Comparison of ENCODE assay signal across 15 mouse cellular contexts in the genomic region with DNA sequence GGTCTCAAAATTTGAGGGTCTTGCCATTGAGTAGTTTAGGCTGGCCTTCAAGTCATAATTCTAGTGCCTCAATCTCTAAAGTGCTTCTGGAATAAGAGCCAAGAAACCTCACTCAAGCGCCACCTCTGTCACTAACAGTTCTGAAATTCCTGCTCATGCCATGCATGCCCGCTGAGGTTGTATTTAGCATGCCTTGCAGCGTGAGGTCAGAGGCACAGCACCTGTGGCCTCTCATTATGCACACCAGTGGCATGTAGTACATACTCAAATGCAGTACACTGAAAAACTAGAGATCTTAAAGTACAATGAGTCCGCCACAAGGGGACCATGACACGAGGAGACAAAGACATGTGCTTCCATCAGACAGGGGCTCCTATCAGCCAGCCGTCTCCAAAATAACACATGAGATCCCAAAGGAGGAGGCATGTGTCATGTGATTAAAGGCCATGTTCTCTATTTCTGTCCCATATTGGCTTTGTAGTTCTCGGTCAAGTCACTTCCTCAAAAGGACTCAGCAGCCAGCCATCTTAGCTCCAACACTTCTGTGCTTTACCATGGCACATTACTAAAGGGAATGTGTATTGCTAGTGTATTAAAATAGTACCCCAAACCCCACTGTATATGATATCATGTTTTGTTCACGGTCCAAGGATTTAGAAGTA. TPM values are rescaled to one million over a fixed set of nuclear protein-coding genes. Genes with fewer than 3 reads are reported as not detected.
DNase-seq lines count a peak whose midpoint lies in the region; ATAC-seq and TF ChIP-seq lines count a peak whose summit lies in the region.
"Had no signal": no experiment of that assay in that cellular context is flagged by ENCODE, and none has a peak within 500 bp of the region (broad histone marks: within the 10 kb centered on the region; RNA-seq: fewer than 3 reads in every experiment).

No protein-coding gene starts in this region.

- peak; percentile 80 for ATAC-seq in heart, postnatal 0 days (ENCODE audit: insufficient read depth, low read depth)
- no peak for ATAC-seq in heart, embryonic 12.5 days (ENCODE audit: insufficient number of reproducible peaks, low FRiP score)
- ATAC-seq in CD4-positive, CD25-positive, alpha-beta regulatory T cell, adult 4 months, result no peak
- ATAC-seq: forebrain, embryonic 14.5 days; intestine, embryonic 15.5 days; Patski had no signal

- WGBS in heart, postnatal 0 days, result 49% methylated on average over 8 of the region's 8 CpGs
- 71% methylated on average over 8 of the region's 8 CpGs for WGBS in heart, embryonic 12.5 days

- no peaks in the 10 kb centered on the region for H3K27me3 ChIP-seq in heart, postnatal 0 days (ENCODE audit: control insufficient read depth, insufficient read depth, low read length)
- H3K27me3 ChIP-seq in heart, embryonic 12.5 days (replicated peaks), result no peaks in the 10 kb centered on the region
- H3K27me3 ChIP-seq: hindbrain, embryonic 12.5 days; intestine, embryonic 15.5 days; neural tube, embryonic 13.5 days; Patski had no signal

- DNase-seq in heart, postnatal 0 days (ENCODE audit: low spot score), result peak; percentile 34
- DNase-seq in 416B (ENCODE audit: low read depth), result peak; percentile 24
- DNase-seq in kidney, postnatal 25 days, result peak; percentile 25 to 65
- DNase-seq in right cerebral cortex, postnatal 25 days, result no peak
- DNase-seq: cerebellum, adult 11-12 months; layer of hippocampus, adult 9-11 months; spleen, adult 18-20 months had no signal

- H3K9me3 ChIP-seq in heart, postnatal 0 days (replicated peaks; ENCODE audit: control insufficient read depth, low read length), result no peaks in the 10 kb centered on the region
- no peaks in the 10 kb centered on the region for H3K9me3 ChIP-seq in heart, embryonic 12.5 days (replicated peaks)
- H3K9me3 ChIP-seq: hindbrain, embryonic 12.5 days; intestine, embryonic 15.5 days; neural tube, embryonic 13.5 days had no signal

- H3K4me2 ChIP-seq in heart, postnatal 0 days (ENCODE audit: low read depth, low read length), result no peak overlapping the region
- H3K4me2 ChIP-seq in heart, embryonic 12.5 days, result no peak overlapping the region
- H3K4me2 ChIP-seq: hindbrain, embryonic 12.5 days; intestine, embryonic 15.5 days; neural tube, embryonic 13.5 days had no signal

- H3K4me3 ChIP-seq in heart, postnatal 0 days (ENCODE audit: low read depth, low read length), result no peak overlapping the region
- no peak overlapping the region for H3K4me3 ChIP-seq in heart, embryonic 12.5 days
- H3K4me3 ChIP-seq in bone marrow macrophage, adult 2 months (ENCODE audit: insufficient read depth, low read length), result no peak overlapping the region
- H3K4me3 ChIP-seq: hindbrain, embryonic 12.5 days; intestine, embryonic 15.5 days; neural tube, embryonic 13.5 days had no signal

- peaks cover 36% of the 10 kb centered on the region for H3K4me1 ChIP-seq in heart, postnatal 0 days (ENCODE audit: control insufficient read depth, insufficient read depth)
- peaks cover 43% of the 10 kb centered on the region for H3K4me1 ChIP-seq in heart, embryonic 12.5 days (replicated peaks)
- H3K4me1 ChIP-seq in bone marrow macrophage, adult 2 months (ENCODE audit: control insufficient read depth, insufficient read depth, low read length), result peaks cover 10% of the 10 kb centered on the region
- H3K4me1 ChIP-seq: hindbrain, embryonic 12.5 days; intestine, embryonic 15.5 days had no signal

- TF ChIP-seq EP300 in heart, postnatal 0 days (IDR thresholded peaks at IDR 0.05; ENCODE audit: low read depth), result no peak

- no peak overlapping the region for H3K9ac ChIP-seq in heart, postnatal 0 days (replicated peaks; ENCODE audit: low read depth, low read length)
- no peak overlapping the region for H3K9ac ChIP-seq in heart, embryonic 12.5 days
- H3K9ac ChIP-seq: hindbrain, embryonic 12.5 days; intestine, embryonic 15.5 days; neural tube, embryonic 13.5 days had no signal

- TF ChIP-seq POLR2A in bone marrow macrophage, adult 2 months (IDR thresholded peaks at IDR 0.05; ENCODE audit: borderline replicate concordance, low read depth, low read length), result no peak

- peak overlapping the region; percentile 66 for H3K27ac ChIP-seq in heart, postnatal 0 days (ENCODE audit: low read depth)
- H3K27ac ChIP-seq in heart, embryonic 12.5 days (ENCODE audit: poor library complexity, severe bottlenecking), result no peak overlapping the region
- H3K27ac ChIP-seq in bone marrow macrophage, adult 2 months (ENCODE audit: insufficient read depth, low read depth, low read length), result peak overlapping the region; percentile 42
- H3K27ac ChIP-seq: hindbrain, embryonic 12.5 days; intestine, embryonic 15.5 days; neural tube, embryonic 13.5 days had no signal

- no peaks in the 10 kb centered on the region for H3K36me3 ChIP-seq in heart, postnatal 0 days (replicated peaks; ENCODE audit: control insufficient read depth, insufficient read depth, low read length)
- no peaks in the 10 kb centered on the region for H3K36me3 ChIP-seq in heart, embryonic 12.5 days
- H3K36me3 ChIP-seq: hindbrain, embryonic 12.5 days; intestine, embryonic 15.5 days; neural tube, embryonic 13.5 days had no signal

- no peak for TF ChIP-seq CTCF in heart, postnatal 0 days (IDR thresholded peaks at IDR 0.05; ENCODE audit: low read depth)
- TF ChIP-seq CTCF in bone marrow macrophage, adult 2 months (IDR thresholded peaks at IDR 0.05; ENCODE audit: low read depth, low read length), result no peak

RNA-seq across cellular contexts. Expression of gene Taf3, which starts 43.3 kb away (rescaled TPM):
- 2.2 and 3.0 TPM in 2 replicates for total RNA-seq in heart, postnatal 0 days (2014; rRNA removed; ENCODE audit: low replicate concordance)
- polyA plus RNA-seq in heart, postnatal 0 days (2015; fragmentation: Nextera tagmentation; extraction: Ambion mirVana), result 6.3 and 6.6 TPM in 2 replicates
- 8.9 and 9.4 TPM in 2 replicates for polyA plus RNA-seq in heart, embryonic 12.5 days (2016; fragmentation: Nextera tagmentation; extraction: Ambion mirVana)
- polyA plus RNA-seq in bone marrow macrophage, adult 2 months (2012; ENCODE audit: insufficient read depth, insufficient read length, missing spikeins), result 9.8 and 13.2 TPM in 2 replicates
- polyA plus RNA-seq in CD4-positive, CD25-positive, alpha-beta regulatory T cell, adult 4 months (2017; shearing (Covaris generic)), result 10 to 100 TPM; 16.5 to 17.0 TPM
